Mouse (Mus musculus): Measurements from ENCODE around the gene Rbms3.

GRCm38 (mm10) chr9:116899403-116899802 is 730.3 kb downstream of the Rbms3 start:
- TF ChIP-seq CHD2 (IDR thresholded peaks at IDR 0.05; ENCODE audit: low read depth, low read length) (no peak), MAFK (IDR thresholded peaks at IDR 0.05; ENCODE audit: insufficient read depth, low read depth, low read length) (no peak), ZNF384 (IDR thresholded peaks at IDR 0.05; ENCODE audit: low read depth, low read length) (no peak)

Data from ES-E14 (cell line).